Mouse (Mus musculus): ENCODE measurements around the gene Fgd2.
A peak's percentile ranks its signal among the peaks of the same experiment; 100 is the strongest.
"Not testable (repeated sequence)": the region's sequence is repeated elsewhere in the genome, so short reads cannot be mapped to it uniquely, and the experiment has no call there.

The Fgd2 gene

GRCm38 (mm10) chr17:29360761-29361221 is at the start of gene Fgd2:
Gene Fgd2 (plus strand): TSS chr17:29360914.
- DNase-seq (ENCODE audit: low read depth, low spot score) = peak; percentile 77

GRCm38 (mm10) chr17:29311602-29312001 is 49.1 kb upstream of the Fgd2 start:
- no peak for DNase-seq (ENCODE audit: low read depth, low spot score)

DNA sequence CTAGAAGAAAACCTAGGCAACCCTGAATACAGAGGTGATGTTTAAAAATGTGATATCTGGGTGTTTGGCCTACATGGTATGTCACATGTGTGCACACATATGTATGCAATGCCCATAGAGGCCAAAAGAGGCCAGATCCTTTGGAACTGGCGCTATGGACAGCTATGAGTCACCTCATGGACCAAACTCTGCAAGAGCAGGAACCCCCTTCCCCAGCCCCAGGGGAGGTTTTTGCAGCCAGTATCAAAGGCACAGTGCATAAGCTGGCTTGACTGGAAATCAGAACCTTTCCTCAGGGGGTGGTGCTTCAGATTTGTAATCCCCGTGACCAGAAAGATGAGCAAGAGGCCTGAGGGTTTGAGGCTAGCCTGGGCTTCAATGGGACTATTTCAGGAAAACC is 48.6 kb upstream of the Fgd2 start:
- no peak for DNase-seq (ENCODE audit: low read depth, low spot score)

DNA sequence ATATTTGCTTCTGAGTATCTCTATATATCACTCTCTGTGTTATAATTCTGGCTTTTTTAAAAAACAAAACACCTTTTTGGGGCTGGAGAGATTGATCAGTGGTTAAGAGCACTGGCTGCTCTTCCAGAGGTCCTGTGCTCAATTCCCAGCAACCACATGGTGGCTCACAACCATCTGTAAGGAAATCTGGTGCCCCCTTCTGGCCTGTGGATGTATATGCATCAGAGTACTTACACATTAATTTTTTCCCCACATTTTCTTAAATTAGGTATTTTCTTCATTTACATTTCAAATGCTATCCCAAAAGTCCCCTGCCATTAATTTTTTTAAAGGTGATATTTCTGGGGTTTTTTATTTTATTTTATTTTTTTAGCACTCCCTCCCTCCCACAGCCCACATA is 47.4 kb upstream of the Fgd2 start:
- peak; percentile 85 for DNase-seq (ENCODE audit: low read depth, low spot score)

- no peak for DNase-seq (ENCODE audit: low read depth, low spot score)
Observed at GRCm38 (mm10) chr17:29315672-29316465, 44.8 kb upstream of the Fgd2 start.

- no peak for DNase-seq (ENCODE audit: low read depth, low spot score)
Observed at GRCm38 (mm10) chr17:29316891-29317290, 43.8 kb upstream of the Fgd2 start.

DNA sequence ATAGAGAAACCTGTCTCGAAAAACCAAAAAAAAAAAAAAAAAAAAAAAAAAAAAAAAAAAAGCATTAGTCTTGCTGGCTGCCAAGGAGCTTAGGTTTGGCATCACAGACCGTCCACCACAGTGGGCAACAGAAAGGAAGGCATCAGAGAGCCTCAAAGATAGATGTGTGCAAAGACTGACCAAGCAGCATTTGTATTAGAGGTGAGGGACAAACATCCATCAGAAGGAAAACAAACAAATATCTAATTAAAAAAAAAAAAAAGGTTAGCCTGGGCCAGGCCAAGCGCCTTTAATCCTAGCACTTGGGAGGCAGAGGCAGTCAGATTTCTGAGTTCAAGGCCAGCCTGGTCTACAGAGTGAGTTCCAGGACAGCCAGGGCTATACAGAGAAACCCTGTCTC is 43.3 kb upstream of the Fgd2 start, which contains the start of gene Pi16:
TSS of gene Pi16 (plus strand) at position 301 of the 400 bp plus-strand sequence.
- DNase-seq (ENCODE audit: low read depth, low spot score) = not testable (repeated sequence)

DNA sequence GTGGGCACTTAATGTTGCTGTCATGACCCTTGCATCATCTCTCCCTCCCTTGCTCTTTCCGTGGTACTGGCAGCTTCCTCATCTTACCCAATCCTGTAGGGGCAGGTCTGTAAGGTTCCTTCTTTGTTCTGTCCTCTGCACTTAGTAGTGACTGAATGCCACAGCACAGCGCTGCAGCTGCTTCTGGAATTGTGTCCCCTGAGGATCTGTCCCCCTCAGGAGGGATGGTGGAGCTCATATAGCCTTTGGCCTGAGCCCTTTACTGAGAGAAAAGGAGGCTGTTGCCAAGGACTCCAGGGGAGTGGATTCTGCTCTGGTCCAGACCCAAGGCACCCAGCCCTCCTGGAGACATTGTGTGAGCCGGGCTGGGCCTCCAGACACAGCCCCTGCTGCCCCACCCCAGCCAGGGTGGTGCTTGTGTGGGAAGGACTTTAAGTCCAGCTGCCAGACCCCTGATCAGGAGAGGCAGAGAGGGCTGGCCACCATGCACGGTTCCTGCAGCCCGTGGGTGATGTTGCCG is 41.9 kb upstream of the Fgd2 start:
- DNase-seq (ENCODE audit: low read depth, low spot score) = no peak

- DNase-seq (ENCODE audit: low read depth, low spot score) = no peak
Observed at GRCm38 (mm10) chr17:29319476-29319875, 41.2 kb upstream of the Fgd2 start.

DNA sequence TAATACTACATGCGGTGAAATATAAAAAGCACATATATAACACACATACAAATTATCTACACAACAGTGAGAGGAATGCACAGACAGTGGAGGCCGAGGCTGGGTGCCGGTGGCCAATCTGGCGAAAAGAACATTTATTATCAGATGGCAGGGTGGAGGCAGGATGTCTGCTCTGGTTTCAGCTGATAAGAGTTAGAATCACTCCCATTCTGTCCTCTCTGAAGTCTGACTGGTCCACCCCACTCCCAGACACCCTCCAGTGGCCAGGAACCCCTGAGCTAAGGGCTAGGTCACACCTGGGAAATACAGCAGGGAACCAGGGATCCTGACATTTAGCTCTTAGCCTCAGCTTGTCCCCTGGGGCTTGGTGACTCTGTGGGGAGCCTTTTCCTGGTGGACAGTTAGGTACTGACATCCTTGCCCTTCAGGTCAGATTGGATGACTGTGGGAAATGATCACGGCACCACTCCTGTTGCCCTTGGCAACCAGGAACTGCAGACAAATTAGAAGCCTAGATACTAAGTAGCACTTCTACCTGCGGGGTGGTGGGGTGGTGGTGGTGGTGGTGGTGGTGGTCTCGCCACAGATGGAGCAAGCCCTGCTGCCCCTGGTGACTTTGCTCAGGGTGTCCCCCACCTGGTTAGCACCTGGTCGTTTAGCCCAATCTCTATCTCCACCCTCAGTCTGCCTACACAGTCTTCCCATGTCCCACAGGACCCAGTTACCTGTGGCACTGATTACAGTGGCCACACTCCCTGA is 40.7 kb upstream of the Fgd2 start:
- DNase-seq (ENCODE audit: low read depth, low spot score) = peak; percentile 53

DNA sequence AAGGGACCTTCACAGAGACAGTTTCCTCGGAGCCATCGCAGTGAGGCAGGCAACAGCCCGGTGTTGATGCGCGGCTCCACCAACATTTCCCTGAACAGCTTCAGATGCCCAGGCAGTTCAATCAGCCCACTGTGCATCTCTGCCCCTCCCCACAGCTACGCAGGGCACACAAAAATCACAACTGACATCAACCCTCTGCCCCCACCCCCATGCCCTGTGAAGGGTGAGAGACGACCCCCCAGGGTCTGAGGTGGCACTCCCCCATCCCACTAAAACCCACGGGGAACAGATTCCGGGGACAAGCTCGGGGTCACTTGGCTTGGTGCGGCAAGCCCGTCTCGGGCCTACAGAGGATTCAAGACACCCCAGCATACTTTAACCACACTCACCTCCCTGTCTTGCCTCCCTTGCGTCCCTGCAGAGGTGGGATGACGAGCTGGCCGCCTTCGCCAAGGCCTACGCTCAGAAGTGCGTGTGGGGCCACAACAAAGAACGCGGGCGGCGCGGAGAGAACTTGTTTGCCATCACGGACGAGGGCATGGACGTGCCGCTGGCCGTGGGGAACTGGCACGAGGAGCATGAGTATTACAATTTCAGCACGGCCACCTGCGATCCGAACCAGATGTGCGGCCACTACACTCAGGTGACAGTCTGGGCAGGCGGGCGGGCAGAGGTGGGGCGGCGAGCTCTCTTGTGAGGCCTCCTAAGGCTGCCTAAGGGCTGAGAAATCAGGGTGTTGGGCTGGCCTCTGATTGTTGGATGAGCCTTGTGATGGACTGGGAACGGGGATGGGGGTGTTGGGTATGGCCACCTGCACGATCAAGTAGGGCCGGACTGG is 38.7 kb upstream of the Fgd2 start:
- DNase-seq (ENCODE audit: low read depth, low spot score) = peak; percentile 37

DNA sequence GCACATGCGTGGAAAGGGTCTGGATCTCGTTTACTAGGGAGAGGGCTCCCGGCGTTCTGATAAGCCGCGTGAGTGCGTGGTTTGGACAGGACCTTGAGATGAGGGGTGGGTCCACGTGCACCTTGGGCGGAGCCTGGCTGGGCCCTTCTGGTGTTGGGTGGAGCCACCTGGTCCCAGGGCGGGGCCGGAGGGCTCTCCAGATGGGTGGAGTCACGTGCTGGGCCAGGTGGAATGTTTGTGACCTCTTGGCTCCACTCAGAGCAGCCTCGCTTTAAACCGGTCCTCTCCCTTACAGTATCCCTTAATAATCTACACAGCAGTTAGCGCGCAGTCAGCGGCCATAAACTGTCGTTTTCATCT is 38.1 kb upstream of the Fgd2 start:
- peak; percentile 83 for DNase-seq (ENCODE audit: low read depth, low spot score)

GRCm38 (mm10) chr17:29323625-29324024 is 37.1 kb upstream of the Fgd2 start:
- DNase-seq (ENCODE audit: low read depth, low spot score) = no peak

DNA sequence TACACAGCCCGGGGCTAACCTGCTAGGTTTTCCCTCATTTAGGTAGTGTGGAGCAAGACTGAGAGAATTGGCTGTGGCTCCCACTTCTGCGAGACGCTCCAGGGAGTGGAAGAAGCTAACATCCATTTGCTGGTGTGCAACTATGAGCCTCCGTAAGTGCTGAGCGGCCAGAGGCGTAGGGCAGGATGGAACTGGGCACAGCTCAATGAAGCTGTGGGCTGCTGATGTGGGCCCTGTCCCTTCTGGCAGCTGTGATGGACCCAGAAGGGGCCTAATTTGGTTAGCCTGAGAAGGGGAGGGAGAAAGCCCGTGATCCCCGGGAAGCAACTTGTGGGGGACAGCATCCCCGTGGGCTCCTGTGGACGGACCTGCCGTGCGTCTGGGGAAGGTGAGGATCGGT is 34.9 kb upstream of the Fgd2 start:
- DNase-seq (ENCODE audit: low read depth, low spot score) = no peak

GRCm38 (mm10) chr17:29326531-29327529 is 33.9 kb upstream of the Fgd2 start:
- DNase-seq (ENCODE audit: low read depth, low spot score) = peak; percentile 94

GRCm38 (mm10) chr17:29327691-29328090 is 33.0 kb upstream of the Fgd2 start:
- DNase-seq (ENCODE audit: low read depth, low spot score) = no peak

DNA sequence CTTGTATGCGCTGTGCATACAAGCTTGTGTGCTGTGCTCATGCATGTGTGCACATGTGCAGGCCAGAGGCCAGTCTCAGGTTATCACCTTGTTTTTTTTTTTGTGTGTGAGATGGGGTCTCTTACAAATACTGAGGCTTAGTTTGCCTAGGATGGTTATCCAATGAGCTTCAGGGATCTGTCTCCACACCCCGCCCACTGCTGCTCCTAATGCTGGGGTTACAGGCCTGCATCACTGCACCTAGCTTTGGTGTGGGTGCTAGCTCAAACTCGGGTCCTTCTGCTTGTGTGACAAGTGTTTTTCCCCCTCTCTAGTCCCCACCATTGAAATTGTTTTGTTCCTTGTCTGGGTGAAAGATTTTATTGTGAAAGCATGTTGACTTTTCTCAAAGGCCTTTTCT is 30.5 kb upstream of the Fgd2 start:
- no peak for DNase-seq (ENCODE audit: low read depth, low spot score)

- DNase-seq (ENCODE audit: low read depth, low spot score) = no peak
Observed at GRCm38 (mm10) chr17:29330671-29331410, 29.9 kb upstream of the Fgd2 start.

GRCm38 (mm10) chr17:29332186-29332685 is 28.5 kb upstream of the Fgd2 start:
- DNase-seq (ENCODE audit: low read depth, low spot score) = no peak

All from R1 (cell line).